Mouse (Mus musculus) heart, embryonic 13.5 days (tissue): ENCODE data around the gene Hoxa2. TPM values are rescaled to one million over a fixed set of nuclear protein-coding genes. Genes with fewer than 3 reads are reported as not detected.

Experiments used
- ATAC-seq: fragments of 200-750 bp; cut with Nextera tagmentation; 2 replicates; pipeline ENCODE4 v1.8.0; 2017; ENCODE audit warnings: moderate TSS enrichment; ENCODE audit not compliant: insufficient number of reproducible peaks, low FRiP score, low TSS enrichment; ENCODE audit errors: extremely low read depth
- H3K27ac ChIP-seq: fragments of 300-500 bp; sonication (generic); replicated peaks from 2 replicates; pipeline ENCODE4 v1.5.1; 2015; ENCODE audit warnings: moderate library complexity, mild to moderate bottlenecking, inconsistent platforms
- H3K27me3 ChIP-seq: fragments of 300-500 bp; sonication (generic); replicated peaks from 2 replicates; pipeline ENCODE4 v1.6.1; 2015; ENCODE audit warnings: mild to moderate bottlenecking, inconsistent platforms
- H3K36me3 ChIP-seq: fragments of 300-500 bp; sonication (generic); 2 replicates; pipeline ENCODE4 v1.6.1; 2015; ENCODE audit warnings: mild to moderate bottlenecking, inconsistent platforms
- H3K4me1 ChIP-seq: fragments of 300-500 bp; sonication (generic); 2 replicates; pipeline ENCODE4 v1.6.1; 2015; ENCODE audit warnings: inconsistent platforms
- H3K4me2 ChIP-seq: fragments of 300-500 bp; sonication (generic); 2 replicates; pipeline ENCODE4 v1.6.1; 2015; ENCODE audit warnings: inconsistent platforms, mild to moderate bottlenecking, moderate library complexity
- H3K4me3 ChIP-seq: fragments of 300-500 bp; sonication (generic); 2 replicates; pipeline ENCODE4 v1.5.1; 2015; ENCODE audit warnings: moderate library complexity, mild to moderate bottlenecking, inconsistent platforms
- H3K9ac ChIP-seq: fragments of 300-500 bp; sonication (generic); 2 replicates; pipeline ENCODE4 v1.6.1; 2015; ENCODE audit warnings: inconsistent platforms, mild to moderate bottlenecking, moderate library complexity
- H3K9me3 ChIP-seq: fragments of 300-500 bp; sonication (generic); 2 replicates; pipeline ENCODE4 v1.6.1; 2016; ENCODE audit warnings: inconsistent platforms
- WGBS: fragments of 180-500 bp; shearing (Covaris S2); methylation state at CpG from one replicate; pipeline ENCODE4 v1.1.7; 2015; ENCODE audit warnings: mixed read lengths; 5-methylcytosine and 5-hydroxymethylcytosine counted together
- polyA plus RNA-seq: library from polyadenylated mRNA; unstranded; fragments of >200 nt; fragmentation: Nextera tagmentation; extraction: Ambion mirVana; gene quantifications from 2 replicates; pipeline ENCODE4 v1.2.1, GENCODE M21; 2015

Hoxa2 gene
- polyA plus RNA-seq, result 1.5 and 2.5 TPM in 2 replicates

GRCm38 (mm10) chr6:52164626-52165440 lies at the start of gene Hoxa2:
Hoxa2 (minus strand) TSS chr6:52164831.
- under 1% methylated on average over 25 of the region's 25 CpGs for WGBS
- peaks cover 98% of the 10 kb centered on the region for H3K27me3 ChIP-seq
- no peaks in the 10 kb centered on the region for H3K36me3 ChIP-seq

GRCm38 (mm10) chr6:52214271-52214670 lies 49.6 kb upstream of the Hoxa2 start:
- no peak for ATAC-seq
- Histone ChIP-seq H3K4me2 (no peak overlapping the region), H3K4me3 (no peak overlapping the region), H3K9me3 (no peaks in the 10 kb centered on the region), H3K4me1 (peaks cover 27% of the 10 kb centered on the region), H3K9ac (no peak overlapping the region), H3K27ac (no peak overlapping the region), H3K36me3 (no peaks in the 10 kb centered on the region), H3K27me3 (peaks cover 100% of the 10 kb centered on the region)
- 19% methylated on average over 5 of the region's 5 CpGs for WGBS

More at GRCm38 (mm10) chr6:52164626-52165440, at the start of gene Hoxa2:
- H3K9ac ChIP-seq, result peak within 1 kb of the TSS; percentile 72
- peaks cover 11% of the 10 kb centered on the region for H3K4me1 ChIP-seq
- no peak for ATAC-seq
- no peaks in the 10 kb centered on the region for H3K9me3 ChIP-seq
- peak within 1 kb of the TSS; percentile 79 for H3K27ac ChIP-seq
- H3K4me3 ChIP-seq, result peak within 1 kb of the TSS; percentile 51
- peak within 1 kb of the TSS; percentile 59 for H3K4me2 ChIP-seq

- H3K36me3 ChIP-seq, result no peaks in the 10 kb centered on the region
- peaks cover 100% of the 10 kb centered on the region for H3K27me3 ChIP-seq
- no peak within 1 kb of the TSS for H3K27ac ChIP-seq
- ATAC-seq, result no peak
- peak within 1 kb of the TSS; percentile 41 for H3K4me3 ChIP-seq
- no peaks in the 10 kb centered on the region for H3K9me3 ChIP-seq
- WGBS, result 2% methylated on average over 38 of the region's 38 CpGs
- peaks cover 32% of the 10 kb centered on the region for H3K4me1 ChIP-seq
- no peak within 1 kb of the TSS for H3K9ac ChIP-seq
- peak within 1 kb of the TSS; percentile 53 for H3K4me2 ChIP-seq
Measured at GRCm38 (mm10) chr6:52213119-52213986, 48.7 kb upstream of the Hoxa2 start, which contains the start of the genes Hoxa3 and Gm28308. Hoxa3 (minus strand) TSS chr6:52213336. Gm28308 (minus strand) TSS chr6:52213339.

GRCm38 (mm10) chr6:52212556-52213118 lies 48.0 kb upstream of the Hoxa2 start:
- Histone ChIP-seq H3K4me2 (peak overlapping the region; percentile 53), H3K4me1 (peaks cover 34% of the 10 kb centered on the region), H3K27ac (no peak overlapping the region), H3K27me3 (peaks cover 100% of the 10 kb centered on the region), H3K4me3 (peak overlapping the region; percentile 41), H3K36me3 (no peaks in the 10 kb centered on the region), H3K9ac (no peak overlapping the region), H3K9me3 (no peaks in the 10 kb centered on the region)
- 1% methylated on average over 22 of the region's 22 CpGs for WGBS
- no peak for ATAC-seq

- Histone ChIP-seq H3K4me2 (peak overlapping the region; percentile 53), H3K4me3 (peak overlapping the region; percentile 41), H3K36me3 (no peaks in the 10 kb centered on the region), H3K9ac (peak overlapping the region; percentile 34; the same call in 1 of the 2 replicates), H3K27ac (no peak overlapping the region), H3K27me3 (peaks cover 100% of the 10 kb centered on the region), H3K4me1 (peaks cover 27% of the 10 kb centered on the region), H3K9me3 (no peaks in the 10 kb centered on the region)
- 3% methylated on average over 13 of the region's 13 CpGs for WGBS
- ATAC-seq, result no peak
Measured at GRCm38 (mm10) chr6:52211961-52212360, 47.3 kb upstream of the Hoxa2 start.

GRCm38 (mm10) chr6:52211170-52211935 lies 46.7 kb upstream of the Hoxa2 start:
- Histone ChIP-seq H3K36me3 (no peaks in the 10 kb centered on the region), H3K27ac (no peak overlapping the region), H3K4me2 (peak overlapping the region; percentile 53), H3K4me1 (peaks cover 23% of the 10 kb centered on the region), H3K9ac (peak overlapping the region; percentile 34; the same call in 1 of the 2 replicates), H3K27me3 (peaks cover 100% of the 10 kb centered on the region), H3K9me3 (no peaks in the 10 kb centered on the region), H3K4me3 (peak overlapping the region; percentile 41)
- 2% methylated on average over 37 of the region's 37 CpGs for WGBS
- ATAC-seq, result no peak; the same call in 1 of the 2 replicates

- no peaks in the 10 kb centered on the region for H3K36me3 ChIP-seq
- no peak overlapping the region for H3K4me2 ChIP-seq
- H3K9ac ChIP-seq, result no peak overlapping the region
- H3K9me3 ChIP-seq, result no peaks in the 10 kb centered on the region
- H3K4me1 ChIP-seq, result peaks cover 27% of the 10 kb centered on the region
- ATAC-seq, result no peak
- H3K27ac ChIP-seq, result no peak overlapping the region
- peaks cover 100% of the 10 kb centered on the region for H3K27me3 ChIP-seq
- WGBS, result 14% methylated on average over 12 of the region's 12 CpGs
- H3K4me3 ChIP-seq, result no peak overlapping the region
Measured at GRCm38 (mm10) chr6:52209685-52210046, 45.0 kb upstream of the Hoxa2 start.

- Histone ChIP-seq H3K9me3 (no peaks in the 10 kb centered on the region), H3K9ac (no peak overlapping the region), H3K27me3 (peaks cover 100% of the 10 kb centered on the region), H3K4me1 (peaks cover 32% of the 10 kb centered on the region), H3K4me3 (peak overlapping the region; percentile 34), H3K4me2 (peak overlapping the region; percentile 54), H3K36me3 (no peaks in the 10 kb centered on the region), H3K27ac (no peak overlapping the region)
- no peak for ATAC-seq
- 9% methylated on average over 18 of the region's 18 CpGs for WGBS
Measured at GRCm38 (mm10) chr6:52208868-52209684, 44.4 kb upstream of the Hoxa2 start.

GRCm38 (mm10) chr6:52208072-52208867 lies 43.6 kb upstream of the Hoxa2 start, which contains the start of gene Hoxa6:
Hoxa6 (minus strand) TSS chr6:52208722.
- H3K4me3 ChIP-seq, result peak within 1 kb of the TSS; percentile 34
- H3K36me3 ChIP-seq, result no peaks in the 10 kb centered on the region
- H3K27ac ChIP-seq, result no peak within 1 kb of the TSS
- peaks cover 41% of the 10 kb centered on the region for H3K4me1 ChIP-seq
- 1% methylated on average over 45 of the region's 47 CpGs for WGBS
- H3K9me3 ChIP-seq, result no peaks in the 10 kb centered on the region
- no peak within 1 kb of the TSS for H3K9ac ChIP-seq
- H3K4me2 ChIP-seq, result peak within 1 kb of the TSS; percentile 54
- no peak for ATAC-seq
- H3K27me3 ChIP-seq, result peaks cover 100% of the 10 kb centered on the region
